Mouse (Mus musculus) stomach, postnatal 0 days (tissue): ENCODE measurements around the gene Smoc2.

ENCODE experiments used
- CTCF ChIP-seq: IDR thresholded peaks from 2 replicates; pipeline ENCODE4 v1.5.1; 2016; ENCODE audit warnings: antibody characterized with exemption, low read depth, mild to moderate bottlenecking, moderate library complexity
- EP300 ChIP-seq: optimal IDR thresholded peaks from 2 replicates; pipeline ENCODE3; 2016; ENCODE audit warnings: antibody characterized with exemption

GRCm38 (mm10) chr17:14445611-14446010 lies 166.3 kb downstream of the Smoc2 start:
- TF ChIP-seq CTCF (no peak), EP300 (no peak)
